Mouse (Mus musculus) frontal cortex, adult 2 months (tissue): ENCODE results near the gene Gm7168. TPM values are rescaled to one million over a fixed set of nuclear protein-coding genes. Genes with fewer than 3 reads are reported as not detected.
"Not testable (repeated sequence)": the region's sequence is repeated elsewhere in the genome, so short reads cannot be mapped to it uniquely, and the experiment has no call there.

Experiments used
- DNase-seq, 2 experiments: peaks; one replicate each; pipeline ENCODE4 v3.0.0; 2022; ENCODE audit warnings: low spot score in 1 of 2; ENCODE audit errors: extremely low spot score in 1 of 2
- polyA plus RNA-seq: library from polyadenylated mRNA; depleted of rRNA; stranded (reverse); fragments of >200 nt; gene quantifications from 2 replicates; pipeline ENCODE4 v1.2.3, GENCODE M21; 2012; rRNA removed

The Gm7168 gene
- polyA plus RNA-seq, 1 experiment, result 0.06 TPM

GRCm38 (mm10) chr17:13970796-13971195, 22.6 kb downstream of the Gm7168 start:
- not testable (repeated sequence) for DNase-seq

GRCm38 (mm10) chr17:13987690-13988089, 39.5 kb downstream of the Gm7168 start:
- no peak for DNase-seq

- not testable (repeated sequence) for DNase-seq
These were observed 45.3 kb downstream of the Gm7168 start for GRCm38 (mm10) chr17:13993425-13993824.

Other genes with a start within 250 kb of the Gm7168 start
- 87.0 and 90.3 TPM in 2 replicates for gene Afdn, start 187.8 kb upstream of the Gm7168 start, polyA plus RNA-seq
- gene Tcte2, start 186.5 kb upstream of the Gm7168 start, polyA plus RNA-seq, result 12.6 and 14.0 TPM in 2 replicates
- gene Gm7356, start 55.3 kb downstream of the Gm7168 start, polyA plus RNA-seq, result not detected in 2 replicates
- gene Gm7358, start 111.2 kb downstream of the Gm7168 start, polyA plus RNA-seq, result not detected in 2 replicates